Mouse (Mus musculus) spleen, postnatal 0 days (tissue): ENCODE data around the gene Gm29423. TPM values are rescaled to one million over a fixed set of nuclear protein-coding genes. Genes with fewer than 3 reads are reported as not detected.

ENCODE experiments used
- polyA plus RNA-seq: library from polyadenylated mRNA; unstranded; fragments of >200 nt; fragmentation: Nextera tagmentation; extraction: Ambion mirVana; gene quantifications from 2 replicates; pipeline ENCODE4 v1.2.1, GENCODE M21; 2015

Gm29423 gene
- not detected in 2 replicates for polyA plus RNA-seq

DNA sequence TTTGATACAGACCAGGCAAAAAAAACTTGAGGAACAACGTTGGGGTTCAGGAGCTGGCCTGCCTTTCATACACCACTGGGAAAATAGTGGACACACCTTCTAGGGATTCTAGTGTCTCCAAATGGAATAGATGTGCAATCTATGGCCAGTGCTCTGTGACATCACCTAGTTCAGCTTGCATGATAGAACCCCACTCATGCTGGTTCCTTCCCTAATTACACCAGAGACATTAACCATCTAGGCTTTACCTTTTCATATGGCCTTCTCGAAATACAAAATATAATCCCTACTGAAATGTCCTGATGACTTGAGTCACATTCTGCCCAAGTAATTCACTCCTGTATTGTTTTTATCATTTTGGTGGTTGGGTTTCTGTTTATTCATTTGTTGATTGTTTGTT lies at the start of gene Gm29423, which contains the start of gene Gm29644:
TSS of gene Gm29423 (minus strand) at position 101 of the 400 bp plus-strand sequence.
TSS of gene Gm29644 (minus strand) at position 157 of the 400 bp plus-strand sequence.

GRCm38 (mm10) chrY:70273542-70273941 lies 29.5 kb downstream of the Gm29423 start, which contains the start of gene Gm21118:
Gene Gm21118 (minus strand): TSS chrY:70273642.

Other genes starting within 250 kb of the Gm29423 start
- not detected in 2 replicates for gene Gm21118, start 29.6 kb downstream of the Gm29423 start, polyA plus RNA-seq
- gene Gm29644, start 56 bp upstream of the Gm29423 start, polyA plus RNA-seq, result not detected in 2 replicates
- not detected in 2 replicates for gene Gm20888, start 138.6 kb upstream of the Gm29423 start, polyA plus RNA-seq